Mouse (Mus musculus): ENCODE measurements around the gene Mybpc2.

DNA sequence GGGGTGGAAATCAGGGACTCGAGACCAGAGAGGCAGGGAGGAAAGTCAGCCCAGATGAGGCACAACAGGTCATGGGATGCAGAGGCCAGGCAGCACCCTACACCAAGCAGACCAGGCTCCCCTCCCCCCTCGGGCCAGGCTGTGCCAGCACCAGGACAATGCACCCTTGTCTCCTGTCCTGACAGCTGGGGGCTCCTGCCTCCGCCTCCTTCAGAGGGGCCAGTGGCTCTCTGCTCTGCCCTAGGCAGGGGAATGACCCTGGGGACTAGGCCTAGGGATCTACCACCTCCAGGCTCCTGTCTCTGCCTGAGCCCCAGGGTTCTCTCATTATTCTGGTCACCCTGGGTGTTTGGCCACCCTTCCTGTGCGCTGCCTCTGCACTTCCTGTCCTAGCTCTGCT is 50.0 kb downstream of the Mybpc2 start:
- TF ChIP-seq POLR2A (IDR thresholded peaks at IDR 0.05; ENCODE audit: insufficient read depth, low read depth, low read length) (no peak), CTCF (IDR thresholded peaks at IDR 0.05; ENCODE audit: insufficient read depth, low read depth, low read length) (no peak)

Measured in olfactory bulb, adult 2 months (tissue).